Mouse (Mus musculus) embryonic facial prominence, embryonic 13.5 days (tissue): ENCODE data around the gene Strn. TPM values are rescaled to one million over a fixed set of nuclear protein-coding genes. Genes with fewer than 3 reads are reported as not detected.
A peak's percentile ranks its signal among the peaks of the same experiment; 100 is the strongest.
"Not testable (repeated sequence)": the region's sequence is repeated elsewhere in the genome, so short reads cannot be mapped to it uniquely, and the experiment has no call there.

Experiments used
- ATAC-seq: fragments of 200-750 bp; cut with Nextera tagmentation; 2 replicates; pipeline ENCODE4 v1.8.0; 2017; ENCODE audit warnings: low read depth; ENCODE audit not compliant: insufficient number of reproducible peaks, insufficient read depth, low FRiP score, low TSS enrichment
- H3K27ac ChIP-seq: fragments of 300-500 bp; sonication (generic); 2 replicates; pipeline ENCODE4 v1.5.1; 2015; ENCODE audit warnings: moderate library complexity, mild to moderate bottlenecking, inconsistent platforms
- H3K27me3 ChIP-seq: fragments of 300-500 bp; sonication (generic); 2 replicates; pipeline ENCODE4 v1.6.1; 2015; ENCODE audit warnings: mild to moderate bottlenecking, inconsistent platforms
- H3K36me3 ChIP-seq: fragments of 300-500 bp; sonication (generic); 2 replicates; pipeline ENCODE4 v1.6.1; 2015; ENCODE audit warnings: mild to moderate bottlenecking, inconsistent platforms
- H3K4me1 ChIP-seq: fragments of 300-500 bp; sonication (generic); 2 replicates; pipeline ENCODE4 v1.6.1; 2015; ENCODE audit warnings: inconsistent platforms
- H3K4me2 ChIP-seq: fragments of 300-500 bp; sonication (generic); 2 replicates; pipeline ENCODE4 v1.6.1; 2015; ENCODE audit warnings: moderate library complexity, mild to moderate bottlenecking, inconsistent platforms
- H3K4me3 ChIP-seq: fragments of 300-500 bp; sonication (generic); 2 replicates; pipeline ENCODE4 v1.5.1; 2015; ENCODE audit warnings: mild to moderate bottlenecking, inconsistent platforms
- H3K9ac ChIP-seq: fragments of 300-500 bp; sonication (generic); 2 replicates; pipeline ENCODE4 v1.6.1; 2015; ENCODE audit warnings: mild to moderate bottlenecking, inconsistent platforms
- H3K9me3 ChIP-seq: fragments of 300-500 bp; sonication (generic); 2 replicates; pipeline ENCODE4 v1.6.1; 2016; ENCODE audit warnings: inconsistent platforms
- WGBS: fragments of 180-500 bp; shearing (Covaris S2); methylation state at CpG from one replicate; pipeline ENCODE4 v1.1.7; 2015; ENCODE audit warnings: mixed read lengths; 5-methylcytosine and 5-hydroxymethylcytosine counted together
- polyA plus RNA-seq: library from polyadenylated mRNA; unstranded; fragments of >200 nt; fragmentation: Nextera tagmentation; extraction: Ambion mirVana; gene quantifications from 2 replicates; pipeline ENCODE4 v1.2.1, GENCODE M21; 2015

The Strn gene
- polyA plus RNA-seq, 1 experiment from 2014 or later: 5.2 TPM

GRCm38 (mm10) chr17:78708422-78708821, 28.6 kb downstream of the Strn start:
- H3K4me1 ChIP-seq: no peaks in the 10 kb centered on the region; the same call in 1 of the 2 replicates
- no peak overlapping the region for H3K4me2 ChIP-seq
- WGBS: 78% methylated on average over 7 of the region's 7 CpGs
- no peaks in the 10 kb centered on the region for H3K9me3 ChIP-seq
- H3K27me3 ChIP-seq: no peaks in the 10 kb centered on the region
- no peak overlapping the region for H3K4me3 ChIP-seq
- no peak for ATAC-seq
- H3K27ac ChIP-seq: no peak overlapping the region
- peaks cover 4% of the 10 kb centered on the region for H3K36me3 ChIP-seq
- no peak overlapping the region for H3K9ac ChIP-seq

GRCm38 (mm10) chr17:78702988-78703387, 34.0 kb downstream of the Strn start:
- no peak overlapping the region for H3K27ac ChIP-seq
- no peak overlapping the region for H3K4me2 ChIP-seq
- H3K4me1 ChIP-seq: no peaks in the 10 kb centered on the region
- ATAC-seq: no peak
- H3K27me3 ChIP-seq: no peaks in the 10 kb centered on the region
- no peak overlapping the region for H3K4me3 ChIP-seq
- no peaks in the 10 kb centered on the region for H3K9me3 ChIP-seq
- 91% methylated on average over 7 of the region's 7 CpGs for WGBS
- peaks cover 9% of the 10 kb centered on the region for H3K36me3 ChIP-seq
- no peak overlapping the region for H3K9ac ChIP-seq

- no peak overlapping the region for H3K4me3 ChIP-seq
- H3K36me3 ChIP-seq: peaks cover 5% of the 10 kb centered on the region; the same call in 1 of the 2 replicates
- H3K27me3 ChIP-seq: no peaks in the 10 kb centered on the region
- no peak overlapping the region for H3K9ac ChIP-seq
- H3K9me3 ChIP-seq: no peaks in the 10 kb centered on the region
- H3K4me1 ChIP-seq: no peaks in the 10 kb centered on the region
- 100% methylated on average over 1 of the region's 1 CpGs for WGBS
- no peak overlapping the region for H3K27ac ChIP-seq
- ATAC-seq: no peak
- H3K4me2 ChIP-seq: no peak overlapping the region
Measured at GRCm38 (mm10) chr17:78698965-78699364, 38.0 kb downstream of the Strn start.

GRCm38 (mm10) chr17:78697462-78697861, 39.5 kb downstream of the Strn start:
- WGBS: 88% methylated on average over 4 of the region's 4 CpGs
- H3K36me3 ChIP-seq: peaks cover 5% of the 10 kb centered on the region; the same call in 1 of the 2 replicates
- H3K9ac ChIP-seq: no peak overlapping the region
- no peak overlapping the region for H3K27ac ChIP-seq
- ATAC-seq: no peak
- no peaks in the 10 kb centered on the region for H3K4me1 ChIP-seq
- H3K27me3 ChIP-seq: no peaks in the 10 kb centered on the region
- no peak overlapping the region for H3K4me3 ChIP-seq
- H3K4me2 ChIP-seq: no peak overlapping the region
- no peaks in the 10 kb centered on the region for H3K9me3 ChIP-seq

GRCm38 (mm10) chr17:78696922-78697321, 40.1 kb downstream of the Strn start:
- Histone ChIP-seq H3K4me2 (no peak overlapping the region), H3K27me3 (no peaks in the 10 kb centered on the region), H3K4me1 (no peaks in the 10 kb centered on the region), H3K36me3 (peaks cover 5% of the 10 kb centered on the region; the same call in 1 of the 2 replicates), H3K27ac (no peak overlapping the region), H3K9ac (no peak overlapping the region), H3K4me3 (no peak overlapping the region), H3K9me3 (no peaks in the 10 kb centered on the region)
- 84% methylated on average over 5 of the region's 5 CpGs for WGBS
- ATAC-seq: no peak

- H3K4me3 ChIP-seq, H3K27ac ChIP-seq, ATAC-seq, H3K9me3 ChIP-seq, H3K4me2 ChIP-seq, H3K27me3 ChIP-seq, H3K4me1 ChIP-seq, H3K9ac ChIP-seq: not testable (repeated sequence)
- WGBS: 94% methylated on average over 3 of the region's 3 CpGs
- H3K36me3 ChIP-seq: peaks cover 22% of the 10 kb centered on the region
Measured at GRCm38 (mm10) chr17:78689231-78689630, 47.8 kb downstream of the Strn start.

- no peaks in the 10 kb centered on the region for H3K4me1 ChIP-seq
- WGBS: 90% methylated on average over 5 of the region's 5 CpGs
- H3K4me3 ChIP-seq: no peak overlapping the region
- no peak for ATAC-seq
- no peak overlapping the region for H3K27ac ChIP-seq
- H3K4me2 ChIP-seq: no peak overlapping the region
- no peak overlapping the region for H3K9ac ChIP-seq
- peaks cover 5% of the 10 kb centered on the region; the same call in 1 of the 2 replicates for H3K9me3 ChIP-seq
- no peaks in the 10 kb centered on the region for H3K27me3 ChIP-seq
- peaks cover 22% of the 10 kb centered on the region for H3K36me3 ChIP-seq
Measured at GRCm38 (mm10) chr17:78687971-78688370, 49.0 kb downstream of the Strn start.

GRCm38 (mm10) chr17:78685004-78685403, 52.0 kb downstream of the Strn start:
- no peak for ATAC-seq
- WGBS: 91% methylated on average over 5 of the region's 5 CpGs
- Histone ChIP-seq H3K27me3 (no peaks in the 10 kb centered on the region), H3K4me3 (no peak overlapping the region), H3K36me3 (peaks cover 11% of the 10 kb centered on the region), H3K9me3 (no peaks in the 10 kb centered on the region), H3K27ac (no peak overlapping the region), H3K4me1 (no peaks in the 10 kb centered on the region), H3K4me2 (no peak overlapping the region), H3K9ac (no peak overlapping the region)

GRCm38 (mm10) chr17:78682351-78682750, 54.6 kb downstream of the Strn start:
- no peak for ATAC-seq
- WGBS: 80% methylated on average over 6 of the region's 6 CpGs
- Histone ChIP-seq H3K4me1 (no peaks in the 10 kb centered on the region), H3K9ac (no peak overlapping the region), H3K27me3 (no peaks in the 10 kb centered on the region), H3K27ac (no peak overlapping the region), H3K9me3 (no peaks in the 10 kb centered on the region), H3K36me3 (peaks cover 11% of the 10 kb centered on the region), H3K4me2 (no peak overlapping the region), H3K4me3 (no peak overlapping the region)

GRCm38 (mm10) chr17:78679503-78679902, 57.5 kb downstream of the Strn start:
- no peak overlapping the region for H3K4me2 ChIP-seq
- 84% methylated on average over 11 of the region's 11 CpGs for WGBS
- peak overlapping the region; percentile 33; the same call in 1 of the 2 replicates for H3K27ac ChIP-seq
- ATAC-seq: no peak
- H3K4me1 ChIP-seq: no peaks in the 10 kb centered on the region
- H3K9me3 ChIP-seq: no peaks in the 10 kb centered on the region
- no peak overlapping the region for H3K4me3 ChIP-seq
- H3K36me3 ChIP-seq: peaks cover 18% of the 10 kb centered on the region
- no peak overlapping the region for H3K9ac ChIP-seq
- no peaks in the 10 kb centered on the region for H3K27me3 ChIP-seq

- 89% methylated on average over 11 of the region's 11 CpGs for WGBS
- no peaks in the 10 kb centered on the region for H3K9me3 ChIP-seq
- H3K36me3 ChIP-seq: peaks cover 17% of the 10 kb centered on the region
- H3K27ac ChIP-seq: no peak overlapping the region
- no peaks in the 10 kb centered on the region for H3K27me3 ChIP-seq
- no peaks in the 10 kb centered on the region for H3K4me1 ChIP-seq
- H3K9ac ChIP-seq: no peak overlapping the region
- H3K4me2 ChIP-seq: no peak overlapping the region
- no peak overlapping the region for H3K4me3 ChIP-seq
- ATAC-seq: no peak
Measured at GRCm38 (mm10) chr17:78676813-78677212, 60.2 kb downstream of the Strn start.

- no peak overlapping the region for H3K9ac ChIP-seq
- 0 out of 2 replicates have a peak, but pooled peaks cover 2% of the 10 kb centered on the region for H3K4me1 ChIP-seq
- WGBS: 63% methylated on average over 9 of the region's 9 CpGs
- no peak overlapping the region for H3K4me3 ChIP-seq
- H3K27ac ChIP-seq: no peak overlapping the region
- H3K36me3 ChIP-seq: peaks cover 68% of the 10 kb centered on the region
- no peak for ATAC-seq
- H3K9me3 ChIP-seq: peaks cover under 1% of the 10 kb centered on the region; the same call in 1 of the 2 replicates
- no peak overlapping the region for H3K4me2 ChIP-seq
- H3K27me3 ChIP-seq: no peaks in the 10 kb centered on the region
Measured at GRCm38 (mm10) chr17:78664962-78665545, 71.9 kb downstream of the Strn start.
